Mouse (Mus musculus): ENCODE data around the gene Dlg2. TPM values are rescaled to one million over a fixed set of nuclear protein-coding genes. Genes with fewer than 3 reads are reported as not detected.
A peak's percentile ranks its signal among the peaks of the same experiment; 100 is the strongest.

Dlg2 gene
- polyA plus RNA-seq, 1 experiment = 1.7 TPM

DNA sequence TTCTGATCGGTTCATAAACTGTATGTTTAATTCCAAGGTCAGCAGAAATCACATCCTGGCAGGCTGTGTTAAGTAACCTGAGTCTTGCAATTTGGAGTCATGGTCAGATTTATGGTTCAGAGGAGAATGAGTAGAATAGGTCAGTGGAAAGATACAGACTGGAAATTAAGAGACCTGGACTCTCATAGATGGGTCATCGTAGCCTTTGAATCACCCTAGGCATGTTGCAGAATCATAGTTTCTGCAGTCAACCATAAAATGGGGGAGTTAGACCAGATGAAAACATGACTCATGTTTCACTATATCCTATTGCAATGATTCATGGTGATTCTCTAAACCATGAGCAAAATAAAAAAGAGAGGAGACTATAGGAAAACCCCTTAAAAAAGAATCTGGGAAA, 1213.4 kb downstream of the Dlg2 start:
- Histone ChIP-seq H3K27ac (ENCODE audit: insufficient read depth, low read length) (no peak overlapping the region), H3K4me3 (ENCODE audit: extremely low read depth, insufficient read depth, insufficient read length) (no peak overlapping the region), H3K27me3 (ENCODE audit: control insufficient read depth, insufficient read depth, low read length) (no peaks in the 10 kb centered on the region), H3K36me3 (ENCODE audit: control insufficient read depth, insufficient read depth, low read length) (no peaks in the 10 kb centered on the region), H3K4me1 (ENCODE audit: control insufficient read depth, insufficient read depth, insufficient read length) (no peaks in the 10 kb centered on the region)
- TF ChIP-seq CTCF (IDR thresholded peaks at IDR 0.05; ENCODE audit: extremely low read depth, insufficient read depth, insufficient read length, insufficient replicate concordance) (no peak), POLR2A (IDR thresholded peaks at IDR 0.05; ENCODE audit: low read depth, low read length) (no peak)
- no peak for DNase-seq (ENCODE audit: low read depth in 1 of 2, low spot score in 2 of 2)
- WGBS = 81% methylated on average over 2 of the region's 2 CpGs

DNA sequence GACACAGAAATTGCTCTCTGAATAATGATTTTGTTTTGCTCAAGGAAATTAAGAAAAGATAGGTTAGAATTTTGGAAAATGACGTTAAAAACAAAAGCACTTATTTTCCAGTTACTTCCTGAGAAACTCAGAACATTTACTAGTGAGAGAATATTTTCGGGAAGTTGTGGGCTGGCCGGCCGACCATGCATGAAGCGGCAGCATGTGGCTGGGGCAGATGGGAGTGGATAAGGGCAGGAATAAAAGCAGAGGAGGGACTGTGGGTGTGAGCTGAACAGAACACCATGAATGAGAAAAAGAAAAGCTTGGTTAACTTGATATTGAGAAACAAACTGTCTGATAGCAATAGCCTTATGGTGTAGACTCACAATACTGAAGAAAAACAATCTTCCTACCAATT, 1233.4 kb downstream of the Dlg2 start:
- Histone ChIP-seq H3K27me3 (ENCODE audit: control insufficient read depth, insufficient read depth, low read length) (no peaks in the 10 kb centered on the region), H3K36me3 (ENCODE audit: control insufficient read depth, insufficient read depth, low read length) (no peaks in the 10 kb centered on the region), H3K4me3 (ENCODE audit: extremely low read depth, insufficient read depth, insufficient read length) (no peak overlapping the region), H3K27ac (ENCODE audit: insufficient read depth, low read length) (no peak overlapping the region), H3K4me1 (ENCODE audit: control insufficient read depth, insufficient read depth, insufficient read length) (no peaks in the 10 kb centered on the region)
- TF ChIP-seq CTCF (IDR thresholded peaks at IDR 0.05; ENCODE audit: extremely low read depth, insufficient read depth, insufficient read length, insufficient replicate concordance) (no peak), POLR2A (IDR thresholded peaks at IDR 0.05; ENCODE audit: low read depth, low read length) (no peak)
- 16% methylated on average over 5 of the region's 5 CpGs for WGBS
- peak in 1 of 2 experiments; percentile 3 for DNase-seq (ENCODE audit: low read depth in 1 of 2, low spot score in 2 of 2)

DNA sequence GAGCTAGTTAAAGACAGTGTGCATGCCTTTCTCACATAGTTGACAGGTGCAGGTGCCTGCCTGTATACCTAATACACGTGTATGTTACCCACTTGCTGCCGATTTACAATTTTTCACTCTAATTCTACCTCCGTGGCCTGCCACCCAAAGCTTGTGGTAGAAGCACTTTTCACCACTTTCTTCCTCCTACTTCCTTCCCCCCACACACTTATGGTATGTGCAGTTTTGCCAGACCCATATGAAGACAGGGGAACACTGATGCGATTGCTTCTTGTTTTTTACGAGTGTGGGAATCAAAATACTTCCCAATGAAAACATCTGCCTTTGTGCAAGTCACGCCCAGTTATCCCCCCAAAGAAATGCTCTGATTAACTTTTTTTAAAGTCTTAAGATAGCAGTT, 1234.7 kb downstream of the Dlg2 start:
- no peak overlapping the region for H3K27ac ChIP-seq (ENCODE audit: insufficient read depth, low read length)
- H3K27me3 ChIP-seq (ENCODE audit: control insufficient read depth, insufficient read depth, low read length) = no peaks in the 10 kb centered on the region
- H3K36me3 ChIP-seq (ENCODE audit: control insufficient read depth, insufficient read depth, low read length) = no peaks in the 10 kb centered on the region
- WGBS = 26% methylated on average over 6 of the region's 6 CpGs
- DNase-seq (ENCODE audit: low read depth in 1 of 2, low spot score in 2 of 2) = no peak
- H3K4me1 ChIP-seq (ENCODE audit: control insufficient read depth, insufficient read depth, insufficient read length) = no peaks in the 10 kb centered on the region
- TF ChIP-seq POLR2A (IDR thresholded peaks at IDR 0.05; ENCODE audit: low read depth, low read length) (no peak), CTCF (IDR thresholded peaks at IDR 0.05; ENCODE audit: extremely low read depth, insufficient read depth, insufficient read length, insufficient replicate concordance) (no peak)
- no peak overlapping the region for H3K4me3 ChIP-seq (ENCODE audit: extremely low read depth, insufficient read depth, insufficient read length)

DNA sequence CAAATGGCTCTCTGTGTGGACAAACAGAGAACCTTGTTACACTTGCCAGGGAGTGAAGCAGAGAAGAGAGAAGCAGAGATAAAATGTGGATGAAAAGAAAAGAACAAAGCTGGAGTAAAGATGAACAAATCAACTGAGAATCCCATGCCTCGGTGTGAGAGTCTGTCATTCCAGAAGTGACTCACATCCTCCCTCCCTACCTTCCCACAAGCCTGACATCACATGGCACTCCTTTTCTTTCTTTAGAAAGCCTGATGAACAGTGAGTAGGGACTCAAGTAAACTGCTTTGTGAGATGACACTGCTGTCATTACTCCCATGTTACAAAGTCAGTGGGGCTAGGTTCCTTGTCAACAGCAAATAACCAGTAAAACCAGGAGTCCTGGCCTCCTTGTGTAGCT, 1239.3 kb downstream of the Dlg2 start:
- WGBS = 88% methylated on average over 1 of the region's 1 CpGs
- Histone ChIP-seq H3K36me3 (ENCODE audit: control insufficient read depth, insufficient read depth, low read length) (no peaks in the 10 kb centered on the region), H3K27me3 (ENCODE audit: control insufficient read depth, insufficient read depth, low read length) (no peaks in the 10 kb centered on the region), H3K27ac (ENCODE audit: insufficient read depth, low read length) (no peak overlapping the region), H3K4me3 (ENCODE audit: extremely low read depth, insufficient read depth, insufficient read length) (no peak overlapping the region), H3K4me1 (ENCODE audit: control insufficient read depth, insufficient read depth, insufficient read length) (no peaks in the 10 kb centered on the region)
- TF ChIP-seq POLR2A (IDR thresholded peaks at IDR 0.05; ENCODE audit: low read depth, low read length) (no peak), CTCF (IDR thresholded peaks at IDR 0.05; ENCODE audit: extremely low read depth, insufficient read depth, insufficient read length, insufficient replicate concordance) (no peak)
- no peak for DNase-seq (ENCODE audit: low read depth in 1 of 2, low spot score in 2 of 2)

DNA sequence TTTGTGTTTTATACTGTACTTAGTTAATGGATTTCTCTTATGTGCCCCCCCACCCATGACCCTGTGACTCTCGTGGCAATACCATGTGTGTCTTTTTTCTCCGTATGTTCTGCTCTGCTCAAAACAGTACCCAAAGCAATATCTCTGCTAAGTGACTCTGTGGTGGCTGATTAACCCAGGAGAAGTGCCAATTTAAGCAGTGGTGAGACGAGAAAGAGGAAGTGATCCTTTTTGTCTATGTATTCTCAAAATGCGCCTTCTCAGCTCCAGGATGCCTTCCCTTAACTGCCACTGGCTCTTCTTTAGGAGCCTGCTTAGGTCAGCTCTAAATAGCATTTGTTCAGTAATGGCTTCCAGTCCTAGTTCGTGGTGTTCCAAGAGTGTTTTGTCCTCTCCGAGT, 1240.2 kb downstream of the Dlg2 start:
- 23% methylated on average over 6 of the region's 6 CpGs for WGBS
- Histone ChIP-seq H3K4me1 (ENCODE audit: control insufficient read depth, insufficient read depth, insufficient read length) (no peaks in the 10 kb centered on the region), H3K27ac (ENCODE audit: insufficient read depth, low read length) (no peak overlapping the region), H3K4me3 (ENCODE audit: extremely low read depth, insufficient read depth, insufficient read length) (no peak overlapping the region), H3K36me3 (ENCODE audit: control insufficient read depth, insufficient read depth, low read length) (no peaks in the 10 kb centered on the region), H3K27me3 (ENCODE audit: control insufficient read depth, insufficient read depth, low read length) (no peaks in the 10 kb centered on the region)
- peak in 1 of 2 experiments; percentile 1 for DNase-seq (ENCODE audit: low read depth in 1 of 2, low spot score in 2 of 2)
- TF ChIP-seq CTCF (IDR thresholded peaks at IDR 0.05; ENCODE audit: extremely low read depth, insufficient read depth, insufficient read length, insufficient replicate concordance) = no peak

DNA sequence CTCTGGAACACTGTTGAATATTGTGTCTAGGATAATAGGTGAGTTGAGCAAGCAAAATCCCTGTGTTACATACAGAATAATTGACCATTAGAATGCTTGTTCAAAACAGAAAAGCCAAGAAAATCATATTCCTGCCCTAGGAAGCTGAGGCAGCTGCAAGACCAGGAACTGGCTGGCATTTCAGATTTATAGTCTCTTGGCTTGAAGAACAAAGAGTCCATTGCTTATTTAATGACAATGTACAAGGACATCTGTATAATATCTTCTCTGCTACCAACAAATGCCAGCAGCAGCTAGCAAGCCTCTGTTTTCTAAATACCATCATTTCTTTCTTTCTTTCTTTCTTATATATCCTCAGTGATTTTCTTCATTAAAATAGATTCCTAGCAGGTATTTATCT, 1243.8 kb downstream of the Dlg2 start:
- Histone ChIP-seq H3K27ac (ENCODE audit: insufficient read depth, low read length) (no peak overlapping the region), H3K36me3 (ENCODE audit: control insufficient read depth, insufficient read depth, low read length) (no peaks in the 10 kb centered on the region), H3K4me1 (ENCODE audit: control insufficient read depth, insufficient read depth, insufficient read length) (no peaks in the 10 kb centered on the region), H3K4me3 (ENCODE audit: extremely low read depth, insufficient read depth, insufficient read length) (no peak overlapping the region), H3K27me3 (ENCODE audit: control insufficient read depth, insufficient read depth, low read length) (no peaks in the 10 kb centered on the region)
- DNase-seq (ENCODE audit: low read depth in 1 of 2, low spot score in 2 of 2) = no peak
- TF ChIP-seq CTCF (IDR thresholded peaks at IDR 0.05; ENCODE audit: extremely low read depth, insufficient read depth, insufficient read length, insufficient replicate concordance) (no peak), POLR2A (IDR thresholded peaks at IDR 0.05; ENCODE audit: low read depth, low read length) (no peak)

DNA sequence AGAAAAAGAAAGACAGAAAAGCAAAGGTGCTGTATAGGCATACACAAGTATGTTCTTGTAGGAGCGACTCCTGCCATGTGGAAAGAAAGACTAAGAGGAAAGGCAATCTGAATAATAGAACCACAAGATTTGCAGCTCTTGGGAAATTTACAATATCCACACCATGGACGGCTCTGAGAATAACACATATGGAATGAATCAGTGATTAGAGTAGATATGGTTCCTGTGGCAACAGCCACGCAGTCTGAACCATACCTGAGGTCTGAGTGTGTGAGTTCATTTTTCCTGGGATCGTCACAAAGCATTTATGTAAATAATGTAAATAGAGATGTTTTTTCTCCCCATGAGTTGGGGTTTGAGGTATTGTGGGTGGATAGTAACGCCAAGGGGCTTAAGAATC, 1247.9 kb downstream of the Dlg2 start:
- Histone ChIP-seq H3K4me1 (ENCODE audit: control insufficient read depth, insufficient read depth, insufficient read length) (no peaks in the 10 kb centered on the region), H3K27me3 (ENCODE audit: control insufficient read depth, insufficient read depth, low read length) (no peaks in the 10 kb centered on the region), H3K36me3 (ENCODE audit: control insufficient read depth, insufficient read depth, low read length) (no peaks in the 10 kb centered on the region), H3K4me3 (ENCODE audit: extremely low read depth, insufficient read depth, insufficient read length) (no peak overlapping the region), H3K27ac (ENCODE audit: insufficient read depth, low read length) (no peak overlapping the region)
- no peak for TF ChIP-seq CTCF (IDR thresholded peaks at IDR 0.05; ENCODE audit: extremely low read depth, insufficient read depth, insufficient read length, insufficient replicate concordance)
- no peak for TF ChIP-seq POLR2A (IDR thresholded peaks at IDR 0.05; ENCODE audit: low read depth, low read length)
- WGBS = 83% methylated on average over 5 of the region's 5 CpGs
- no peak for DNase-seq (ENCODE audit: low read depth in 1 of 2, low spot score in 2 of 2)
